1 mouse cellular context compared by ENCODE assay signal in genomic region chr14:31435930-31436693, GRCm38 (mm10).
TF ChIP-seq lines count a peak whose summit lies in the region.

Gene Sh3bp5, minus strand, starts transcription at chr14:31436078.

TF ChIP-seq in MEL, 35 proteins besides CTCF, POLR2A, EP300 and RAD21 (continued from another document):
- TF ChIP-seq E2F4 (IDR thresholded peaks at IDR 0.05; ENCODE audit: borderline replicate concordance, low read depth, low read length) (no peak), GABPA (IDR thresholded peaks at IDR 0.05; ENCODE audit: low read depth, low read length) (no peak), USF1 (IDR thresholded peaks at IDR 0.05; ENCODE audit: low read depth, low read length) (peak; percentile 45; the same call in 1 of the 2 replicates), ZKSCAN1 (IDR thresholded peaks at IDR 0.05; ENCODE audit: low read depth, low read length) (no peak), MEF2A (IDR thresholded peaks at IDR 0.05; ENCODE audit: extremely low read depth, insufficient replicate concordance, low read depth, low read length, poor library complexity, severe bottlenecking) (no peak)
